ENCODE assay signal across 8 mouse cellular contexts in the genomic region with DNA sequence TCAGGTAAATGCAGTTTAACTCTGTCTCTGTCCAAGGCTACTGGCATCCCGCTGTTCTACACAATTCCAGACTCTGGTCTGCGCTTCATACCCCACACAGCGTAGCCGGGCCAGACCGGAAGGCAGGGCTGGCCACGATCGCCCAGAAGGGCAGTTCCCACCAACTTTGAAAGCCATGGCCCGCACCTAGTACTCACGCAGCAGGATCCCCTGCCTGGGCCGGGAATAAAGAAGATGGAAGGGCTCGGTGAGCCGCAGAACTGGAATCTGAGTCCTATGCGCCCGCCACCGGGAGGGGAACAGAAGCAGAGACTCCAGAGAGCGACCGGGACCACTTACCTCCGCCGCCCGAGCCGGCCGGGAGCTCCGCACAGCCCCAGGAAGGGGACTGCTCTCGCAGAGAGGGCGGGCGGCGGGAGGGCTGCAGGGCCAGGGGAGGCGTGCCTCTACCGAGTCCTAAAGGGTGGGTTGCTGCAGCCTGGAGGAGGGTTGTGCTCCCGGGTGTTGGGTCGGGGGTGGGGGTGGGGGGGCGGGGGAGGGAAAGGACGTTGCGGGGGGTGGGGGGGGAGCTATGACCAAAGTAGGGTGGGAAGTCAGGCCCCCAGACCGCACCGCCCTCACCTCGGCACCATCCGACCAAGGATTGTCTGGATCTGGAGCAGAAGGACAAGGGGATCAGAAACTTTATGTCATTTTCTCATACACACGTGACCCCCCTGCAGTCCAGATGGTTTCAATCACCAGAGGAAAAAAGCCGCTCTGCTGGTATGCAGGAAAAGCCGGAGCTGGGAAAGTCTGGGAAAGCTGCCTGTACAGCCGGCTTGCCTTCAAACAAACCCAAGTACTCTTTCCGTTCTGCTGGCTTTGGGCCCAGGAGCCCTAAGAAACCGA. TPM values are rescaled to one million over a fixed set of nuclear protein-coding genes. Genes with fewer than 3 reads are reported as not detected.
A peak's percentile ranks its signal among the peaks of the same experiment; 100 is the strongest.
DNase-seq lines count a peak whose midpoint lies in the region; ATAC-seq and TF ChIP-seq lines count a peak whose summit lies in the region.

No protein-coding gene starts in this region.

- TF ChIP-seq POLR2A in thymus, adult 2 months (IDR thresholded peaks at IDR 0.05; ENCODE audit: control insufficient read depth, extremely low read depth, insufficient read depth, low read length, poor library complexity) = no peak
- TF ChIP-seq POLR2A in embryonic fibroblast, embryonic 13.5 days (IDR thresholded peaks at IDR 0.05; ENCODE audit: low read depth, low read length) = peak; percentile 76

- H3K36me3 ChIP-seq in thymus, adult 2 months (ENCODE audit: control insufficient read depth, insufficient read depth, low read length) = no peaks in the 10 kb centered on the region
- H3K36me3 ChIP-seq in heart, embryonic 11.5 days (ENCODE audit: control insufficient read depth, insufficient read depth, low read length) = no peaks in the 10 kb centered on the region
- no peaks in the 10 kb centered on the region for H3K36me3 ChIP-seq in kidney, embryonic 15.5 days
- no peaks in the 10 kb centered on the region for H3K36me3 ChIP-seq in limb, embryonic 13.5 days
- no peaks in the 10 kb centered on the region for H3K36me3 ChIP-seq in midbrain, embryonic 14.5 days (ENCODE audit: control insufficient read depth, insufficient read depth, low read length)
- H3K36me3 ChIP-seq in stomach, embryonic 14.5 days (ENCODE audit: control insufficient read depth, insufficient read depth, low read length) = no peaks in the 10 kb centered on the region

- DNase-seq in thymus, adult 2 months = peak; percentile 2
- no peak for DNase-seq in thymus, adult 18-20 months
- peak; percentile 83 for DNase-seq in midbrain, embryonic 14.5 days

- peak overlapping the region; percentile 63 for H3K4me2 ChIP-seq in heart, embryonic 11.5 days
- H3K4me2 ChIP-seq in kidney, embryonic 15.5 days = peak overlapping the region; percentile 80
- peak overlapping the region; percentile 73 for H3K4me2 ChIP-seq in limb, embryonic 13.5 days (replicated peaks)
- peak overlapping the region; percentile 94 for H3K4me2 ChIP-seq in midbrain, embryonic 14.5 days (ENCODE audit: low read length)
- H3K4me2 ChIP-seq in stomach, embryonic 14.5 days (replicated peaks; ENCODE audit: low read depth, low read length) = peak overlapping the region; percentile 55

- peak overlapping the region; percentile 38 for H3K4me3 ChIP-seq in thymus, adult 2 months (ENCODE audit: control insufficient read depth, insufficient read depth, low read length)
- H3K4me3 ChIP-seq in embryonic fibroblast, embryonic 13.5 days (ENCODE audit: insufficient read depth, low read length) = peak overlapping the region; percentile 74
- peak overlapping the region; percentile 52 for H3K4me3 ChIP-seq in heart, embryonic 11.5 days (ENCODE audit: low read depth, low read length)
- H3K4me3 ChIP-seq in kidney, embryonic 15.5 days (replicated peaks) = peak overlapping the region; percentile 78
- peak overlapping the region; percentile 77 for H3K4me3 ChIP-seq in limb, embryonic 13.5 days
- H3K4me3 ChIP-seq in midbrain, embryonic 14.5 days (replicated peaks; ENCODE audit: low read depth, low read length) = peak overlapping the region; percentile 57
- H3K4me3 ChIP-seq in stomach, embryonic 14.5 days (ENCODE audit: low read depth, low read length) = peak overlapping the region; percentile 67

- peak overlapping the region; percentile 79 for H3K9ac ChIP-seq in heart, embryonic 11.5 days (ENCODE audit: low read depth, low read length)
- peak overlapping the region; percentile 84 for H3K9ac ChIP-seq in kidney, embryonic 15.5 days
- H3K9ac ChIP-seq in limb, embryonic 13.5 days = peak overlapping the region; percentile 88
- H3K9ac ChIP-seq in midbrain, embryonic 14.5 days (replicated peaks; ENCODE audit: low read length) = peak overlapping the region; percentile 68
- H3K9ac ChIP-seq in stomach, embryonic 14.5 days (replicated peaks; ENCODE audit: low read depth, low read length) = peak overlapping the region; percentile 83

- H3K4me1 ChIP-seq in thymus, adult 2 months (replicated peaks; ENCODE audit: control insufficient read depth, insufficient read depth, low read length) = 0 out of 2 replicates have a peak, but pooled peaks cover 5% of the 10 kb centered on the region
- H3K4me1 ChIP-seq in embryonic fibroblast, embryonic 13.5 days (ENCODE audit: control insufficient read depth, insufficient read depth, low read length) = peaks cover 13% of the 10 kb centered on the region
- peaks cover 18% of the 10 kb centered on the region for H3K4me1 ChIP-seq in heart, embryonic 11.5 days (ENCODE audit: control insufficient read depth, insufficient read depth, low read length)
- H3K4me1 ChIP-seq in kidney, embryonic 15.5 days = peaks cover 31% of the 10 kb centered on the region
- peaks cover 34% of the 10 kb centered on the region for H3K4me1 ChIP-seq in limb, embryonic 13.5 days
- 0 out of 2 replicates have a peak, but pooled peaks cover 2% of the 10 kb centered on the region for H3K4me1 ChIP-seq in midbrain, embryonic 14.5 days (ENCODE audit: control insufficient read depth, insufficient read depth, low read length)
- peaks cover 24% of the 10 kb centered on the region; the same call in 1 of the 2 replicates for H3K4me1 ChIP-seq in stomach, embryonic 14.5 days (ENCODE audit: control insufficient read depth, insufficient read depth, low read length)

- H3K27me3 ChIP-seq in thymus, adult 2 months (ENCODE audit: control insufficient read depth, insufficient read depth, low read length) = peaks cover 7% of the 10 kb centered on the region; the same call in 1 of the 2 replicates
- H3K27me3 ChIP-seq in heart, embryonic 11.5 days (ENCODE audit: control insufficient read depth, insufficient read depth, low read length) = no peaks in the 10 kb centered on the region
- H3K27me3 ChIP-seq in kidney, embryonic 15.5 days = no peaks in the 10 kb centered on the region
- H3K27me3 ChIP-seq in limb, embryonic 13.5 days = no peaks in the 10 kb centered on the region
- no peaks in the 10 kb centered on the region for H3K27me3 ChIP-seq in midbrain, embryonic 14.5 days (ENCODE audit: control insufficient read depth, insufficient read depth, low read length)
- H3K27me3 ChIP-seq in stomach, embryonic 14.5 days (ENCODE audit: control insufficient read depth, insufficient read depth, low read length) = no peaks in the 10 kb centered on the region

- peak; percentile 91 for ATAC-seq in heart, embryonic 11.5 days (replicated peaks; ENCODE audit: insufficient number of reproducible peaks, low FRiP score, low TSS enrichment)
- ATAC-seq in kidney, embryonic 15.5 days (replicated peaks; ENCODE audit: low FRiP score) = peak; percentile 98
- peak; percentile 97 for ATAC-seq in limb, embryonic 13.5 days (ENCODE audit: low FRiP score, low read depth)
- peak; percentile 87 for ATAC-seq in midbrain, embryonic 14.5 days (ENCODE audit: low FRiP score, low TSS enrichment)
- ATAC-seq in stomach, embryonic 14.5 days (ENCODE audit: insufficient number of reproducible peaks, insufficient read depth, low FRiP score, low read depth) = peak; percentile 92

- no peak overlapping the region for H3K27ac ChIP-seq in thymus, adult 2 months (ENCODE audit: control insufficient read depth, insufficient read depth, low read length)
- peak overlapping the region; percentile 94 for H3K27ac ChIP-seq in embryonic fibroblast, embryonic 13.5 days (ENCODE audit: insufficient read depth, low read length)
- peak overlapping the region; percentile 90 for H3K27ac ChIP-seq in heart, embryonic 11.5 days (ENCODE audit: low read depth, low read length)
- peak overlapping the region; percentile 98 for H3K27ac ChIP-seq in kidney, embryonic 15.5 days
- H3K27ac ChIP-seq in limb, embryonic 13.5 days = peak overlapping the region; percentile 99
- H3K27ac ChIP-seq in midbrain, embryonic 14.5 days (replicated peaks; ENCODE audit: low read depth, low read length) = peak overlapping the region; percentile 75
- peak overlapping the region; percentile 99 for H3K27ac ChIP-seq in stomach, embryonic 14.5 days (ENCODE audit: low read length)

- no peaks in the 10 kb centered on the region for H3K9me3 ChIP-seq in heart, embryonic 11.5 days (replicated peaks; ENCODE audit: control insufficient read depth, low read length)
- H3K9me3 ChIP-seq in kidney, embryonic 15.5 days (replicated peaks) = no peaks in the 10 kb centered on the region
- H3K9me3 ChIP-seq in limb, embryonic 13.5 days = no peaks in the 10 kb centered on the region
- no peaks in the 10 kb centered on the region for H3K9me3 ChIP-seq in midbrain, embryonic 14.5 days (ENCODE audit: control insufficient read depth, low read length)
- H3K9me3 ChIP-seq in stomach, embryonic 14.5 days (ENCODE audit: control insufficient read depth, low read depth, low read length) = no peaks in the 10 kb centered on the region

- 16% methylated on average over 42 of the region's 44 CpGs for WGBS in thymus, adult 2 months
- under 1% methylated on average over 37 of the region's 44 CpGs for WGBS in heart, embryonic 11.5 days (ENCODE audit: insufficient replicate concordance)
- WGBS in kidney, embryonic 15.5 days = under 1% methylated on average over 38 of the region's 44 CpGs
- under 1% methylated on average over 37 of the region's 44 CpGs for WGBS in limb, embryonic 13.5 days
- under 1% methylated on average over 40 of the region's 44 CpGs for WGBS in midbrain, embryonic 14.5 days
- under 1% methylated on average over 34 of the region's 44 CpGs for WGBS in stomach, embryonic 14.5 days

- no peak for TF ChIP-seq CTCF in thymus, adult 2 months (IDR thresholded peaks at IDR 0.05; ENCODE audit: borderline replicate concordance, control insufficient read depth, extremely low read depth, insufficient read depth, low read length, poor library complexity)
- TF ChIP-seq CTCF in embryonic fibroblast, embryonic 13.5 days (IDR thresholded peaks at IDR 0.05; ENCODE audit: borderline replicate concordance, insufficient read depth, low read length) = no peak

RNA-seq across cellular contexts. Expression of gene St5, which starts 31.6 kb away (rescaled TPM):
- polyA plus RNA-seq in thymus, adult 2 months (2012; rRNA removed) = 20.8 and 21.7 TPM in 2 replicates
- polyA plus RNA-seq in embryonic fibroblast, embryonic 13.5 days (2011; ENCODE audit: insufficient read length, low read depth, missing spikeins) = 79.4 and 113 TPM in 2 replicates
- 31.0 and 32.3 TPM in 2 replicates for polyA plus RNA-seq in heart, embryonic 11.5 days (2014; fragmentation: Nextera tagmentation; extraction: Ambion mirVana)
- 34.5 and 35.4 TPM in 2 replicates for polyA plus RNA-seq in kidney, embryonic 15.5 days (2015; fragmentation: Nextera tagmentation; extraction: Ambion mirVana)
- 40.6 and 47.3 TPM in 2 replicates for polyA plus RNA-seq in limb, embryonic 13.5 days (2015; fragmentation: Nextera tagmentation; extraction: Ambion mirVana)
- 15.6 and 16.4 TPM in 2 replicates for polyA plus RNA-seq in midbrain, embryonic 14.5 days (2014; fragmentation: Nextera tagmentation; extraction: Ambion mirVana)
- 53.3 and 62.3 TPM in 2 replicates for polyA plus RNA-seq in stomach, embryonic 14.5 days (2014; fragmentation: Nextera tagmentation; extraction: Ambion mirVana)

RNA-seq across cellular contexts. Expression of gene Akip1, which starts 31.7 kb away (rescaled TPM):
- 13.8 and 14.6 TPM in 2 replicates for polyA plus RNA-seq in thymus, adult 2 months (2012; rRNA removed)
- 16.5 and 20.4 TPM in 2 replicates for polyA plus RNA-seq in embryonic fibroblast, embryonic 13.5 days (2011; ENCODE audit: insufficient read length, low read depth, missing spikeins)
- polyA plus RNA-seq in heart, embryonic 11.5 days (2014; fragmentation: Nextera tagmentation; extraction: Ambion mirVana) = 28.2 and 31.0 TPM in 2 replicates
- polyA plus RNA-seq in kidney, embryonic 15.5 days (2015; fragmentation: Nextera tagmentation; extraction: Ambion mirVana) = 27.2 and 31.3 TPM in 2 replicates
- polyA plus RNA-seq in limb, embryonic 13.5 days (2015; fragmentation: Nextera tagmentation; extraction: Ambion mirVana) = 33.3 and 37.8 TPM in 2 replicates
- polyA plus RNA-seq in midbrain, embryonic 14.5 days (2014; fragmentation: Nextera tagmentation; extraction: Ambion mirVana) = 10.0 and 10.3 TPM in 2 replicates
- 36.3 and 36.9 TPM in 2 replicates for polyA plus RNA-seq in stomach, embryonic 14.5 days (2014; fragmentation: Nextera tagmentation; extraction: Ambion mirVana)

RNA-seq across cellular contexts. Expression of gene BC051019, which starts 51.8 kb away (rescaled TPM):
- 0.20 and 0.43 TPM in 2 replicates for polyA plus RNA-seq in thymus, adult 2 months (2012; rRNA removed)
- polyA plus RNA-seq in embryonic fibroblast, embryonic 13.5 days (2011; ENCODE audit: insufficient read length, low read depth, missing spikeins) = not detected in 2 replicates
- polyA plus RNA-seq in heart, embryonic 11.5 days (2014; fragmentation: Nextera tagmentation; extraction: Ambion mirVana) = not detected in 2 replicates
- polyA plus RNA-seq in kidney, embryonic 15.5 days (2015; fragmentation: Nextera tagmentation; extraction: Ambion mirVana) = 0.19 TPM in 1 of 2 replicates, not detected in the other
- polyA plus RNA-seq in limb, embryonic 13.5 days (2015; fragmentation: Nextera tagmentation; extraction: Ambion mirVana) = 0.19 TPM in 2 replicates
- polyA plus RNA-seq in midbrain, embryonic 14.5 days (2014; fragmentation: Nextera tagmentation; extraction: Ambion mirVana) = not detected in 2 replicates
- 0.14 TPM in 1 of 2 replicates, not detected in the other for polyA plus RNA-seq in stomach, embryonic 14.5 days (2014; fragmentation: Nextera tagmentation; extraction: Ambion mirVana)

RNA-seq across cellular contexts. Expression of gene Ascl3, which starts 59.7 kb away (rescaled TPM):
- polyA plus RNA-seq in thymus, adult 2 months (2012; rRNA removed) = 0.70 and 1.1 TPM in 2 replicates
- polyA plus RNA-seq in embryonic fibroblast, embryonic 13.5 days (2011; ENCODE audit: insufficient read length, low read depth, missing spikeins) = not detected in 2 replicates
- polyA plus RNA-seq in heart, embryonic 11.5 days (2014; fragmentation: Nextera tagmentation; extraction: Ambion mirVana) = not detected in 2 replicates
- polyA plus RNA-seq in kidney, embryonic 15.5 days (2015; fragmentation: Nextera tagmentation; extraction: Ambion mirVana) = 0.24 TPM in 1 of 2 replicates, not detected in the other
- not detected in 2 replicates for polyA plus RNA-seq in limb, embryonic 13.5 days (2015; fragmentation: Nextera tagmentation; extraction: Ambion mirVana)
- polyA plus RNA-seq in midbrain, embryonic 14.5 days (2014; fragmentation: Nextera tagmentation; extraction: Ambion mirVana) = not detected in 2 replicates
- polyA plus RNA-seq in stomach, embryonic 14.5 days (2014; fragmentation: Nextera tagmentation; extraction: Ambion mirVana) = not detected in 2 replicates

Comparison
In these comparisons a context has a peak if more than half of its experiments do, and no peak if none do; other contexts are left out.
1. DNase-seq: peak in thymus, adult 2 months (single experiment) and midbrain, embryonic 14.5 days (single experiment); none in thymus, adult 18-20 months (0 of 2).
2. Peak in every context shown above with its lines, with median percentiles within 50 percentile points of each other: H3K4me3 ChIP-seq, ATAC-seq, H3K4me2 ChIP-seq and H3K9ac ChIP-seq.